ENCODE assay signal across 23 mouse cellular contexts in genomic region chr4:120184374-120184991, GRCm38 (mm10). TPM values are rescaled to one million over a fixed set of nuclear protein-coding genes. Genes with fewer than 3 reads are reported as not detected.
DNase-seq lines count a peak whose midpoint lies in the region; ATAC-seq lines count a peak whose summit lies in the region.
"Had no signal": no experiment of that assay in that cellular context is flagged by ENCODE, and none has a peak within 500 bp of the region (broad histone marks: within the 10 kb centered on the region; RNA-seq: fewer than 3 reads in every experiment).

No protein-coding gene starts in this region.

- no peaks in the 10 kb centered on the region for H3K36me3 ChIP-seq in kidney, embryonic 15.5 days
- H3K36me3 ChIP-seq: hindbrain, embryonic 15.5 days; limb, embryonic 13.5 days; midbrain, embryonic 15.5 days had no signal

- H3K27me3 ChIP-seq in kidney, embryonic 15.5 days, result 0 out of 2 replicates have a peak, but pooled peaks cover 3% of the 10 kb centered on the region
- H3K27me3 ChIP-seq: limb, embryonic 13.5 days; midbrain, embryonic 15.5 days had no signal

- no peak overlapping the region for H3K4me2 ChIP-seq in kidney, embryonic 15.5 days
- H3K4me2 ChIP-seq: hindbrain, embryonic 15.5 days; limb, embryonic 13.5 days; midbrain, embryonic 15.5 days had no signal

- H3K4me1 ChIP-seq in kidney, embryonic 15.5 days, result no peaks in the 10 kb centered on the region

- DNase-seq in kidney, postnatal 4 days, result peak; percentile 55 to 65
- DNase-seq in ZHBTc4 (ENCODE audit: low read depth, low spot score), result peak; percentile 32
- DNase-seq in embryo, embryonic 9.5 days (ENCODE audit: extremely low spot score), result peak; percentile 44
- peak; percentile 46 for DNase-seq in retina, embryonic 14.5 days (ENCODE audit: low spot score)
- no peak for DNase-seq in spleen, postnatal 4 days (ENCODE audit: low spot score in 2 of 2)
- no peak for DNase-seq in layer of hippocampus, adult 9-10 months (ENCODE audit: low spot score)
- DNase-seq: adrenal gland, postnatal 14 days; cerebellum, adult 2 months; gastrocnemius, postnatal 36 days; heart, postnatal 10 days; kidney, adult 18-20 months; thymus, postnatal 14 days had no signal

- 22% methylated on average over 5 of the region's 5 CpGs for WGBS in kidney, embryonic 15.5 days

- no peak overlapping the region for H3K9ac ChIP-seq in kidney, embryonic 15.5 days
- H3K9ac ChIP-seq: hindbrain, embryonic 15.5 days; limb, embryonic 13.5 days; liver, embryonic 14.5 days; midbrain, embryonic 15.5 days had no signal

- no peak overlapping the region for H3K4me3 ChIP-seq in kidney, embryonic 15.5 days (replicated peaks)
- H3K4me3 ChIP-seq: erythroblast, embryonic 14.5 days; hindbrain, embryonic 15.5 days; layer of hippocampus, adult 2 months; left cerebral cortex, adult 2 months; limb, embryonic 13.5 days; midbrain, embryonic 15.5 days had no signal

- no peaks in the 10 kb centered on the region for H3K9me3 ChIP-seq in kidney, embryonic 15.5 days (replicated peaks)
- H3K9me3 ChIP-seq: hindbrain, embryonic 15.5 days; limb, embryonic 13.5 days; midbrain, embryonic 15.5 days had no signal

- no peak for ATAC-seq in kidney, embryonic 15.5 days (replicated peaks; ENCODE audit: low FRiP score)
- ATAC-seq: activated CD4-positive, CD25-positive, alpha-beta regulatory T cell, adult 4 months; lung, postnatal 0 days; midbrain, embryonic 15.5 days had no signal

- H3K27ac ChIP-seq in kidney, embryonic 15.5 days, result no peak overlapping the region
- H3K27ac ChIP-seq: hindbrain, embryonic 15.5 days; layer of hippocampus, adult 2 months; left cerebral cortex, adult 2 months; limb, embryonic 13.5 days; liver, embryonic 14.5 days; midbrain, embryonic 15.5 days had no signal

RNA-seq across cellular contexts. Expression of gene Edn2, which starts 23.5 kb away (rescaled TPM):
- polyA plus RNA-seq in kidney, embryonic 15.5 days (2015; fragmentation: Nextera tagmentation; extraction: Ambion mirVana), result 0.14 and 0.18 TPM in 2 replicates
- polyA plus RNA-seq: activated CD4-positive, CD25-positive, alpha-beta regulatory T cell, adult 4 months; erythroblast, embryonic 14.5 days; spleen, adult 2 months had no signal

Comparison
In these comparisons a context has a peak if more than half of its experiments do, and no peak if none do; other contexts are left out.
1. DNase-seq: peak in kidney, postnatal 4 days (2 of 2), ZHBTc4 (single experiment), embryo, embryonic 9.5 days (single experiment) and retina, embryonic 14.5 days (single experiment); none in spleen, postnatal 4 days (0 of 2) and layer of hippocampus, adult 9-10 months (single experiment).